Mouse (Mus musculus): ENCODE measurements at regions not wholly inside any gene's neighbourhood (a gene's known extent, or its start where the extent isn't known, plus 50 kb on each side); places are given as distances from the start of the nearest gene placed in this dataset.

GRCm38 (mm10) chr6:66472697-66473096, 62.5 kb upstream of the Mad2l1 start:
- no peaks in the 10 kb centered on the region for H3K27me3 ChIP-seq (ENCODE audit: control insufficient read depth, insufficient read depth, low read length)
- 70% methylated on average over 4 of the region's 4 CpGs for WGBS
- H3K4me2 ChIP-seq (replicated peaks; ENCODE audit: low read depth), result no peak overlapping the region
- ATAC-seq (ENCODE audit: low FRiP score, low TSS enrichment), result no peak
- H3K4me1 ChIP-seq (replicated peaks; ENCODE audit: control insufficient read depth, insufficient read depth), result no peaks in the 10 kb centered on the region
- no peaks in the 10 kb centered on the region for H3K36me3 ChIP-seq (ENCODE audit: control insufficient read depth, insufficient read depth, low read length)
- DNase-seq (ENCODE audit: low spot score), result no peak
- H3K4me3 ChIP-seq (ENCODE audit: low read depth, low read length), result no peak overlapping the region
- no peak overlapping the region for H3K9ac ChIP-seq (ENCODE audit: low read length)
- H3K27ac ChIP-seq (replicated peaks), result no peak overlapping the region
- TF ChIP-seq CTCF (IDR thresholded peaks at IDR 0.05; ENCODE audit: low read depth), result no peak
- TF ChIP-seq EP300 (optimal IDR thresholded peaks at IDR 0.05), result no peak
- H3K9me3 ChIP-seq (ENCODE audit: control insufficient read depth, low read length), result no peaks in the 10 kb centered on the region

- WGBS, result 25% methylated on average over 5 of the region's 5 CpGs
- Histone ChIP-seq H3K9ac (ENCODE audit: low read length) (no peak overlapping the region), H3K27me3 (ENCODE audit: control insufficient read depth, insufficient read depth, low read length) (no peaks in the 10 kb centered on the region), H3K4me2 (replicated peaks; ENCODE audit: low read depth) (no peak overlapping the region), H3K9me3 (ENCODE audit: control insufficient read depth, low read length) (no peaks in the 10 kb centered on the region), H3K27ac (replicated peaks) (peak overlapping the region; percentile 56; the same call in 1 of the 2 replicates), H3K4me1 (replicated peaks; ENCODE audit: control insufficient read depth, insufficient read depth) (no peaks in the 10 kb centered on the region), H3K4me3 (ENCODE audit: low read depth, low read length) (no peak overlapping the region), H3K36me3 (ENCODE audit: control insufficient read depth, insufficient read depth, low read length) (no peaks in the 10 kb centered on the region)
- DNase-seq (ENCODE audit: low spot score) (no peak), ATAC-seq (ENCODE audit: low FRiP score, low TSS enrichment) (no peak)
- TF ChIP-seq EP300 (optimal IDR thresholded peaks at IDR 0.05), result no peak
- TF ChIP-seq CTCF (IDR thresholded peaks at IDR 0.05; ENCODE audit: low read depth), result no peak
Observed at GRCm38 (mm10) chr6:66477575-66477974, 57.6 kb upstream of the Mad2l1 start.

GRCm38 (mm10) chr6:66478326-66478964, 56.7 kb upstream of the Mad2l1 start:
- no peak overlapping the region for H3K9ac ChIP-seq (ENCODE audit: low read length)
- ATAC-seq (ENCODE audit: low FRiP score, low TSS enrichment), result peak; percentile 91
- no peak overlapping the region for H3K4me2 ChIP-seq (replicated peaks; ENCODE audit: low read depth)
- DNase-seq (ENCODE audit: low spot score), result peak; percentile 36
- H3K4me3 ChIP-seq (ENCODE audit: low read depth, low read length), result no peak overlapping the region
- H3K36me3 ChIP-seq (ENCODE audit: control insufficient read depth, insufficient read depth, low read length), result no peaks in the 10 kb centered on the region
- no peaks in the 10 kb centered on the region for H3K27me3 ChIP-seq (ENCODE audit: control insufficient read depth, insufficient read depth, low read length)
- TF ChIP-seq EP300 (optimal IDR thresholded peaks at IDR 0.05), result peak; percentile 52
- TF ChIP-seq CTCF (IDR thresholded peaks at IDR 0.05; ENCODE audit: low read depth), result no peak
- 23% methylated on average over 4 of the region's 4 CpGs for WGBS
- H3K9me3 ChIP-seq (ENCODE audit: control insufficient read depth, low read length), result no peaks in the 10 kb centered on the region
- H3K27ac ChIP-seq (replicated peaks), result peak overlapping the region; percentile 37
- H3K4me1 ChIP-seq (replicated peaks; ENCODE audit: control insufficient read depth, insufficient read depth), result no peaks in the 10 kb centered on the region

- no peak overlapping the region for H3K4me2 ChIP-seq (replicated peaks; ENCODE audit: low read depth)
- no peaks in the 10 kb centered on the region for H3K4me1 ChIP-seq (replicated peaks; ENCODE audit: control insufficient read depth, insufficient read depth)
- H3K4me3 ChIP-seq (ENCODE audit: low read depth, low read length), result no peak overlapping the region
- ATAC-seq (ENCODE audit: low FRiP score, low TSS enrichment), result no peak
- no peak overlapping the region for H3K9ac ChIP-seq (ENCODE audit: low read length)
- no peaks in the 10 kb centered on the region for H3K27me3 ChIP-seq (ENCODE audit: control insufficient read depth, insufficient read depth, low read length)
- 59% methylated on average over 5 of the region's 5 CpGs for WGBS
- H3K27ac ChIP-seq (replicated peaks), result no peak overlapping the region
- H3K36me3 ChIP-seq (ENCODE audit: control insufficient read depth, insufficient read depth, low read length), result no peaks in the 10 kb centered on the region
- DNase-seq (ENCODE audit: low spot score), result no peak
- TF ChIP-seq CTCF (IDR thresholded peaks at IDR 0.05; ENCODE audit: low read depth) (no peak), EP300 (optimal IDR thresholded peaks at IDR 0.05) (no peak)
- H3K9me3 ChIP-seq (ENCODE audit: control insufficient read depth, low read length), result no peaks in the 10 kb centered on the region
Observed at GRCm38 (mm10) chr6:66479576-66479975, 55.6 kb upstream of the Mad2l1 start.

GRCm38 (mm10) chr6:66480207-66480606, 55.0 kb upstream of the Mad2l1 start:
- no peak for ATAC-seq (ENCODE audit: low FRiP score, low TSS enrichment)

GRCm38 (mm10) chr6:66482797-66483196, 52.4 kb upstream of the Mad2l1 start:
- DNase-seq (ENCODE audit: low spot score) (no peak), ATAC-seq (ENCODE audit: low FRiP score, low TSS enrichment) (no peak)
- Histone ChIP-seq H3K4me3 (ENCODE audit: low read depth, low read length) (no peak overlapping the region), H3K4me2 (replicated peaks; ENCODE audit: low read depth) (no peak overlapping the region), H3K9ac (ENCODE audit: low read length) (no peak overlapping the region), H3K4me1 (replicated peaks; ENCODE audit: control insufficient read depth, insufficient read depth) (no peaks in the 10 kb centered on the region), H3K36me3 (ENCODE audit: control insufficient read depth, insufficient read depth, low read length) (no peaks in the 10 kb centered on the region), H3K27ac (replicated peaks) (no peak overlapping the region), H3K27me3 (ENCODE audit: control insufficient read depth, insufficient read depth, low read length) (no peaks in the 10 kb centered on the region), H3K9me3 (ENCODE audit: control insufficient read depth, low read length) (no peaks in the 10 kb centered on the region)
- WGBS, result 87% methylated on average over 3 of the region's 3 CpGs
- TF ChIP-seq EP300 (optimal IDR thresholded peaks at IDR 0.05) (no peak), CTCF (IDR thresholded peaks at IDR 0.05; ENCODE audit: low read depth) (no peak)

More at GRCm38 (mm10) chr6:66480207-66480606, 55.0 kb upstream of the Mad2l1 start:
- Histone ChIP-seq H3K4me2 (replicated peaks; ENCODE audit: low read depth) (no peak overlapping the region), H3K36me3 (ENCODE audit: control insufficient read depth, insufficient read depth, low read length) (no peaks in the 10 kb centered on the region), H3K27me3 (ENCODE audit: control insufficient read depth, insufficient read depth, low read length) (no peaks in the 10 kb centered on the region), H3K27ac (replicated peaks) (no peak overlapping the region), H3K9ac (ENCODE audit: low read length) (no peak overlapping the region), H3K4me3 (ENCODE audit: low read depth, low read length) (no peak overlapping the region), H3K9me3 (ENCODE audit: control insufficient read depth, low read length) (no peaks in the 10 kb centered on the region), H3K4me1 (replicated peaks; ENCODE audit: control insufficient read depth, insufficient read depth) (no peaks in the 10 kb centered on the region)
- no peak for DNase-seq (ENCODE audit: low spot score)
- WGBS, result 62% methylated on average over 2 of the region's 2 CpGs
- TF ChIP-seq CTCF (IDR thresholded peaks at IDR 0.05; ENCODE audit: low read depth), result peak; percentile 64
- no peak for TF ChIP-seq EP300 (optimal IDR thresholded peaks at IDR 0.05)

Measured in stomach, postnatal 0 days (tissue).